Mouse (Mus musculus): ENCODE data around the gene Tefm. TPM values are rescaled to one million over a fixed set of nuclear protein-coding genes. Genes with fewer than 3 reads are reported as not detected.

Gene Tefm
- total and polyA plus RNA-seq, 2 experiments from 2014 or later, result 18.9 to 23.7 TPM

DNA sequence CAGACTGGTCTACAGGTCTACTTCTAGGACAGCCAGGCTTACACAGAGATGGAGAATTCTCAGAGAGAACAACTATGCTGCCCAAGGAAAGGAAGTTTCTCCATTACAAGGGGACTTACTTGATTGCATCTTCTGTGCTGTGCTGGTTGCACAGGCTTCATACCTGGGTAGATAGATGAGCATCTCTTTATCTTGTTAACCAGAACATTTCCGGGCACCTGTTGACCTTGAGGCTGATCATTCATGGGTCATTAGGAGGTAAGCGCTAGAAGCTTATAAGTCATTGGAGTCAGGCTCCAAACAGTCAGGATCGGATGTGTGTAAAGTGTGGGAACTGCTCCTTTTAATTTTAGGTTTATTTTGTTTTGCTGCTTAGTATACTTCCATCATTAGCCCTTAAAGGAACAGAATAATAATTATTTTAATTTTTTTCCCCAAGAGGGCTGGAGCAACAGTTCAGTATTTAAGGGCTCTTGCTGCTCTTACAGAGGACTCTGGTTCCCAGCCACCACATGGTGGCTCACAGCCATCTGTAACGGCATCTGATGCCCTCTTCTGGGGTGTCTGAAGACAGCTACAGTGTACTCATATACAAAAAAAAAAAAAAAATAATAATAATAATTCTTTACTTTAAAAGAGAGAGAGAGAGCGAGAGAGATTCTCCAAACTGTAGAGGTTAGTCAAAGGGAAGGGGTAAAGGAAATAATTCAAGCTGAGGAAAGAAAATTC is 39.2 kb upstream of the Tefm start:
- ATAC-seq (no peak), DNase-seq (no peak)
- TF ChIP-seq CTCF (IDR thresholded peaks at IDR 0.05; ENCODE audit: low read depth), result no peak
- H3K4me3 ChIP-seq (ENCODE audit: low read depth, low read length), result no peak overlapping the region
- WGBS, result 77% methylated on average over 5 of the region's 5 CpGs
- no peaks in the 10 kb centered on the region for H3K4me1 ChIP-seq (ENCODE audit: insufficient read depth)
- no peak overlapping the region for H3K4me2 ChIP-seq (ENCODE audit: low read depth)
- no peaks in the 10 kb centered on the region for H3K27me3 ChIP-seq (ENCODE audit: insufficient read depth, low read length)
- no peak overlapping the region for H3K27ac ChIP-seq (ENCODE audit: low read depth, low read length)
- no peaks in the 10 kb centered on the region for H3K36me3 ChIP-seq (ENCODE audit: insufficient read depth)
- H3K9ac ChIP-seq, result no peak overlapping the region
- no peaks in the 10 kb centered on the region for H3K9me3 ChIP-seq (ENCODE audit: low read length)

DNA sequence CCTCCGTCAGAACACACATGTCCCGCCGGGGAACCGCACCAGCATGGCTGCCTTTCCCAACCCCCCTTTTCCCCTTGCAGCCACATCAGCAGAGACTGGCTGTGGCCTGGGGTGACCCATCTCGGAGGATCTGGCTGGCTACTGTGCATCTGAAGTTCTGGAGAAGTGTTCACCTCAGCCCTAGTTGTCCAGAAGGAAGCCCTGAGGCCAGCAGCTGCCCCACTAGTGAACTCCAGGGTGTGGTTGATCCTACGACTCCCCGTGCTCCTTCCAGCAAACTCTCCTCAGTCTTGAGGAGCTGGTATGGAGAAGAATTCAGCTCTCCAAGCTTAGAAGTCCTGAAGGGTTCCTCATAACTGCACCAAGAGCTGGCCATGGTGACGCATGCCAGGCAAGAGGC is 36.3 kb upstream of the Tefm start:
- DNase-seq (no peak), ATAC-seq (no peak)
- Histone ChIP-seq H3K27ac (ENCODE audit: low read depth, low read length) (no peak overlapping the region), H3K4me3 (ENCODE audit: low read depth, low read length) (no peak overlapping the region), H3K9ac (no peak overlapping the region), H3K4me2 (ENCODE audit: low read depth) (no peak overlapping the region), H3K4me1 (ENCODE audit: insufficient read depth) (no peaks in the 10 kb centered on the region), H3K27me3 (ENCODE audit: insufficient read depth, low read length) (no peaks in the 10 kb centered on the region), H3K9me3 (ENCODE audit: low read length) (no peaks in the 10 kb centered on the region), H3K36me3 (ENCODE audit: insufficient read depth) (no peaks in the 10 kb centered on the region)
- no peak for TF ChIP-seq CTCF (IDR thresholded peaks at IDR 0.05; ENCODE audit: low read depth)
- 83% methylated on average over 8 of the region's 8 CpGs for WGBS

DNA sequence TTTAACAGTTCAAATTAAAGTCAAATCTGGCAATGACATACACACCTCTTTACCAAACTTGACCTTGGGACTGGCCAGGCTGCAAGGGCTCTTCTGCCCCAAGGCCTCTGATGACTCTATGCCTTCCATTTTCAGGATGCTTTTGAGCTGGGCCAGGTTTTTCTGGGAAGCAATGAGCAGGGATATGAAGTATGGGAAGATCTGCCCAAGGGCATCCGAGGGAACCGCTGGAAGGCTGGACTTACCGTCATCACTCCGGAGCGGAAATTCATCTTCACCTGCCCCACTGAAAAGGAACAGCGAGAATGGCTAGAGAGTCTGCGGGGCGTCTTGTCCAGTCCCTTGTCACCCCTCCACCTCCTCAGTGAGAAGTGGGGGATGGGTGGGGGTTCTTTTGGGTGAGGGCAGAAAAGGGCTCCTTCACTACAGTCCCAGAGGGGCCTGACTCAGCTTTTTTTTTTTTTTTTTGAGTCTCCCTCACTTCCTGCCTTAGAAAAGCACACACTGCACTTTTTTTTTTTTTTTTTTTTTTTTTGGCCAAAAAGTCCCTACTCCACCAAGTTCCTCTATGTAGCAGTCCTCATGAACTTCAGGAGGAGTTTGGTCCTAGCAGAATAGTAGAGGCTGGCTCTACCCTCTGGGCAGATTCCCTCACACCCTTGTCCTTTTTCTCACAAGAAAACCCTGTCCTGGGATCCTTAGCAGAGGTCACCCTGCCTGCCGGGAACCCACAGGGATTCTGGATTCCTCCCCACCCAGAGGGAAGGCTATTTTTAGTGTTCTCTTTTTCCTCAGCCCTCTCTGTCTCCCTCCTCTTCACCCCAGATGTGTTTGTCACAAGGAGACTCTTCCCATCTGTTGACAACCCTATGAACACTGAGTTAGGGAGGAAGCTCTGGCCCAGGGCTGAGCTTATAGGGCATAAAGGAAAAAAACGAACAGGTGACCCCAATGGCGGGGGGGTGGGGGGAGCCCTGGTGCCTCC is 35.2 kb upstream of the Tefm start:
- DNase-seq, result no peak
- TF ChIP-seq CTCF (IDR thresholded peaks at IDR 0.05; ENCODE audit: low read depth), result no peak
- Histone ChIP-seq H3K4me3 (ENCODE audit: low read depth, low read length) (no peak overlapping the region), H3K36me3 (ENCODE audit: insufficient read depth) (no peaks in the 10 kb centered on the region), H3K4me2 (ENCODE audit: low read depth) (no peak overlapping the region), H3K27ac (ENCODE audit: low read depth, low read length) (no peak overlapping the region), H3K9ac (no peak overlapping the region), H3K27me3 (ENCODE audit: insufficient read depth, low read length) (no peaks in the 10 kb centered on the region), H3K9me3 (ENCODE audit: low read length) (no peaks in the 10 kb centered on the region), H3K4me1 (ENCODE audit: insufficient read depth) (no peaks in the 10 kb centered on the region)
- WGBS, result 80% methylated on average over 11 of the region's 11 CpGs
- no peak for ATAC-seq

DNA sequence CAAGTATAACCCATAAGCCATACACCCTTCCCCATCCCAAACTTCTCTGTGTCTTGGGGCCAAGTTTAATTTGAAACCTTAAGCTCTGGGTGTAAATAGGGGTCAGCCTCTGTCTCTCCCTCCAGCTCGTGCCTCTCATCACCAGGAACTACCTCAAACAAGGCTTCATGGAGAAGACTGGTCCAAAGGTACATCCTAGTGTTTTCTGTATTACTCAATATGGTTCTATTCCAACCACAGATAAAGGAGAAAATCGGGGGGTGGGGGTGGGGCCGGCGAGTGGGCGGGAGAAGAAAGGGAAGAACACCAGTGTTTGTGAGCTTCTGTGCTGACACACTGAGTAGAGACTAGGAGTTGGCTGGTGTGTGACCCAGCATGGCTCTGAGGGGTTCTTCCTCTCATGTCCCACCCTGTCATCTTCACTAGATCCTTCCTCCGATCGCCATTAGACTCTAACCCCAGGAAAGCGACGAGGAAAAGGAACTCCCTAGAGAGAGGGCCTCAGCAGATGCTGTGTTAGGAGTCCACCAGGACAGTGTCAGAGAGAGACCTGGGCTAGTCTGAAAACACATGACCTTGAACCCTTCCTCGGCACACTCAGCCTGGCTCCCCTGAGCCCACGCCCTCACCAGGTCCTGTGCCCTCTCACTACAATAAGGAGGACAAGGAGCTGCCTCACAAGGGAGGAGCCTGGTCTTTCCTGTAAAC is 32.1 kb upstream of the Tefm start:
- ATAC-seq (no peak), DNase-seq (no peak)
- H3K4me2 ChIP-seq (ENCODE audit: low read depth), result no peak overlapping the region
- no peak overlapping the region for H3K4me3 ChIP-seq (ENCODE audit: low read depth, low read length)
- no peaks in the 10 kb centered on the region for H3K4me1 ChIP-seq (ENCODE audit: insufficient read depth)
- no peak overlapping the region for H3K27ac ChIP-seq (ENCODE audit: low read depth, low read length)
- no peak overlapping the region for H3K9ac ChIP-seq
- TF ChIP-seq CTCF (IDR thresholded peaks at IDR 0.05; ENCODE audit: low read depth), result no peak
- 86% methylated on average over 11 of the region's 11 CpGs for WGBS
- no peaks in the 10 kb centered on the region for H3K9me3 ChIP-seq (ENCODE audit: low read length)
- no peaks in the 10 kb centered on the region for H3K36me3 ChIP-seq (ENCODE audit: insufficient read depth)
- H3K27me3 ChIP-seq (ENCODE audit: insufficient read depth, low read length), result no peaks in the 10 kb centered on the region

DNA sequence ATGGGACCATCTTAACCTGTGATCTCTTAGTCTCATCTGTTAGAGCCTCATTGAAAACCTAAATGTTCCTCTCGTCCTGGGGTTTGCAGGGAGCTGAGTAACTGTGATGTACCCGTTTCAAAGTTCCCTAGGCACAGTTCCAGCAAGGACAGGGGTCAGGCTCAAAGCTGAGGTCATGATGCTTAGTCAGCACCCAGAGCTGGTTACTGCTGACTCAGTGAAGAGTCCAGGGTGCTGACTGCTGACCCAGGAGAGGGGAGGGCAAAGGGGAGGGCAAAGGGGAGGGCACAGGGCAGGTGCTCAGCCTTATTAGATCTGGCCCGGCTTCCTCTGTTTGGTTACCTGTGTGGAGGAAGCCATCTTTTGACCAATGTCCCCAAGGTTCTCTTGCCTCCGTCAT is 29.9 kb upstream of the Tefm start:
- no peak for DNase-seq
- Histone ChIP-seq H3K27ac (ENCODE audit: low read depth, low read length) (no peak overlapping the region), H3K4me1 (ENCODE audit: insufficient read depth) (no peaks in the 10 kb centered on the region), H3K36me3 (ENCODE audit: insufficient read depth) (no peaks in the 10 kb centered on the region), H3K4me2 (ENCODE audit: low read depth) (no peak overlapping the region), H3K9me3 (ENCODE audit: low read length) (no peaks in the 10 kb centered on the region), H3K27me3 (ENCODE audit: insufficient read depth, low read length) (no peaks in the 10 kb centered on the region), H3K4me3 (ENCODE audit: low read depth, low read length) (no peak overlapping the region), H3K9ac (no peak overlapping the region)
- 72% methylated on average over 4 of the region's 4 CpGs for WGBS
- no peak for TF ChIP-seq CTCF (IDR thresholded peaks at IDR 0.05; ENCODE audit: low read depth)
- no peak for ATAC-seq

DNA sequence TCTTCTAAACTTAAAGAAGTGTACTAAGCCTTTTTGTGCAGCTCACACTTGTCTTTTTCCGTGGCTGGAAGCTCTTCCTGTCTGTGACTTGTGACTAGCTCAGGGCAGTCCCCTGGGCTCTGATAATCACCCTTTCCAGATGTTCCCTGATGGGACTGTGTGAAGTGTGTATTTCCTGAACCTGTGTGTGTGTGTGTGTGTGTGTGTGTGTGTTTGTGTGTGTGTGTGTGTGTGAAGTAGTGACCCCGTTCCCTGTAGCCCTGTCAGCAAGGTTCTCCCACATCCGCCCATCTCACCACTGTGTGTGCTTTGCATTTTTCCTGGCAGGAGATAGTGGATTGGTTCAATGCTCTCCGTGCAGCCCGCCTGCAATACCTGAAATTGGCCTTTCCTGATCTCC is 28.4 kb upstream of the Tefm start:
- 79% methylated on average over 5 of the region's 5 CpGs for WGBS
- Histone ChIP-seq H3K9me3 (ENCODE audit: low read length) (no peaks in the 10 kb centered on the region), H3K36me3 (ENCODE audit: insufficient read depth) (no peaks in the 10 kb centered on the region), H3K27me3 (ENCODE audit: insufficient read depth, low read length) (no peaks in the 10 kb centered on the region), H3K4me3 (ENCODE audit: low read depth, low read length) (no peak overlapping the region), H3K4me2 (ENCODE audit: low read depth) (no peak overlapping the region), H3K4me1 (ENCODE audit: insufficient read depth) (no peaks in the 10 kb centered on the region), H3K9ac (no peak overlapping the region), H3K27ac (ENCODE audit: low read depth, low read length) (no peak overlapping the region)
- no peak for TF ChIP-seq CTCF (IDR thresholded peaks at IDR 0.05; ENCODE audit: low read depth)
- ATAC-seq, result no peak
- no peak for DNase-seq
